Mouse (Mus musculus): ENCODE data around the gene Acvr2b.

- TF ChIP-seq EP300 (optimal IDR thresholded peaks at IDR 0.05), result no peak
- no peak for TF ChIP-seq CTCF (IDR thresholded peaks at IDR 0.05; ENCODE audit: low read depth)
Measured at GRCm38 (mm10) chr9:119394808-119395207, 7.1 kb upstream of the Acvr2b start.
